Comparison of ENCODE assay signal across 8 mouse cellular contexts in the genomic region with DNA sequence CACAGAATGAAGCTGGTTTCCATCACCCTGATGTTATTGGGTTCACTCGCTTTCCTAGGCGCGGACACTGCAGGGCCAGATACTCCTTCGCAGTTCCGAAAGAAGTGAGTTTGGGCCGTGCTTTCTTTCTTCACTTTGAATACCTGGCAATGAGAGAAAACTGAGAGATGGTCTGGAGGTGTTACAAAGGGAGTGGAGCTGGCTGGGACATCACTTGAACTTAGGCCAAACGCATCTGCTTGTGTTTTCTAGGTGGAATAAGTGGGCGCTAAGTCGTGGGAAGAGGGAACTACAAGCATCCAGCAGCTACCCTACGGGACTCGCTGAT. TPM values are rescaled to one million over a fixed set of nuclear protein-coding genes. Genes with fewer than 3 reads are reported as not detected.
A peak's percentile ranks its signal among the peaks of the same experiment; 100 is the strongest.
DNase-seq lines count a peak whose midpoint lies in the region; ATAC-seq and TF ChIP-seq lines count a peak whose summit lies in the region.

No protein-coding gene starts in this region.

- peak overlapping the region; percentile 76 for H3K4me3 ChIP-seq in kidney, adult 2 months (ENCODE audit: insufficient read depth, low read depth, low read length)
- H3K4me3 ChIP-seq in brown adipose tissue, adult 24 weeks (ENCODE audit: insufficient read depth, low read depth, low read length): peak overlapping the region; percentile 70
- peak overlapping the region; percentile 38 for H3K4me3 ChIP-seq in hindbrain, embryonic 14.5 days (replicated peaks; ENCODE audit: low read length)
- H3K4me3 ChIP-seq in midbrain, embryonic 14.5 days (replicated peaks; ENCODE audit: low read depth, low read length): peak overlapping the region; percentile 36

- H3K27me3 ChIP-seq in kidney, adult 2 months (replicated peaks; ENCODE audit: control insufficient read depth, insufficient read depth, low read length): no peaks in the 10 kb centered on the region
- H3K27me3 ChIP-seq in hindbrain, embryonic 14.5 days (ENCODE audit: control insufficient read depth, insufficient read depth, low read length): peaks cover 75% of the 10 kb centered on the region
- peaks cover 65% of the 10 kb centered on the region for H3K27me3 ChIP-seq in midbrain, embryonic 14.5 days (ENCODE audit: control insufficient read depth, insufficient read depth, low read length)

- H3K36me3 ChIP-seq in kidney, adult 2 months (ENCODE audit: control insufficient read depth, insufficient read depth, low read length): no peaks in the 10 kb centered on the region
- no peaks in the 10 kb centered on the region for H3K36me3 ChIP-seq in hindbrain, embryonic 14.5 days (replicated peaks; ENCODE audit: control insufficient read depth, insufficient read depth)
- no peaks in the 10 kb centered on the region for H3K36me3 ChIP-seq in midbrain, embryonic 14.5 days (ENCODE audit: control insufficient read depth, insufficient read depth, low read length)

- no peaks in the 10 kb centered on the region for H3K9me3 ChIP-seq in hindbrain, embryonic 14.5 days (ENCODE audit: control insufficient read depth, low read length)
- no peaks in the 10 kb centered on the region for H3K9me3 ChIP-seq in midbrain, embryonic 14.5 days (ENCODE audit: control insufficient read depth, low read length)

- 4% methylated on average over 11 of the region's 11 CpGs for WGBS in kidney, adult 2 months
- WGBS in hindbrain, embryonic 14.5 days: 1% methylated on average over 11 of the region's 11 CpGs
- 2% methylated on average over 11 of the region's 11 CpGs for WGBS in midbrain, embryonic 14.5 days

- TF ChIP-seq POLR2A in kidney, adult 2 months (IDR thresholded peaks at IDR 0.05; ENCODE audit: low read depth, low read length): no peak

- H3K27ac ChIP-seq in kidney, adult 2 months (ENCODE audit: insufficient read depth, low read depth, low read length): peak overlapping the region; percentile 8; the same call in 1 of the 2 replicates
- H3K27ac ChIP-seq in brown adipose tissue, adult 24 weeks (replicated peaks; ENCODE audit: low read depth, low read length): peak overlapping the region; percentile 53
- no peak overlapping the region for H3K27ac ChIP-seq in hindbrain, embryonic 14.5 days
- no peak overlapping the region for H3K27ac ChIP-seq in midbrain, embryonic 14.5 days (replicated peaks; ENCODE audit: low read depth, low read length)

- DNase-seq in kidney, adult 2 months: no peak
- no peak for DNase-seq in kidney, postnatal 4 days
- no peak for DNase-seq in hindbrain, embryonic 14.5 days (ENCODE audit: low spot score)
- DNase-seq in midbrain, embryonic 14.5 days: no peak
- no peak for DNase-seq in adrenal gland, postnatal 36 days
- DNase-seq in left cerebral cortex, adult 11 months (ENCODE audit: low spot score): no peak
- no peak for DNase-seq in thymus, postnatal 4 days

- ATAC-seq in hindbrain, embryonic 14.5 days (ENCODE audit: low FRiP score): no peak
- no peak for ATAC-seq in midbrain, embryonic 14.5 days (ENCODE audit: low FRiP score, low TSS enrichment)

- H3K4me2 ChIP-seq in hindbrain, embryonic 14.5 days (replicated peaks): peak overlapping the region; percentile 84
- peak overlapping the region; percentile 73 for H3K4me2 ChIP-seq in midbrain, embryonic 14.5 days (ENCODE audit: low read length)

- H3K4me1 ChIP-seq in kidney, adult 2 months (ENCODE audit: control insufficient read depth, insufficient read depth, low read length): peaks cover 24% of the 10 kb centered on the region; the same call in 1 of the 2 replicates
- H3K4me1 ChIP-seq in brown adipose tissue, adult 24 weeks (ENCODE audit: control insufficient read depth, insufficient read depth, insufficient read length, low read length): peaks cover 2% of the 10 kb centered on the region; the same call in 1 of the 2 replicates
- peaks cover 38% of the 10 kb centered on the region for H3K4me1 ChIP-seq in hindbrain, embryonic 14.5 days (replicated peaks; ENCODE audit: control insufficient read depth, insufficient read depth, low read length)
- H3K4me1 ChIP-seq in midbrain, embryonic 14.5 days (ENCODE audit: control insufficient read depth, insufficient read depth, low read length): peaks cover 30% of the 10 kb centered on the region

- H3K9ac ChIP-seq in hindbrain, embryonic 14.5 days: peak overlapping the region; percentile 53
- H3K9ac ChIP-seq in midbrain, embryonic 14.5 days (replicated peaks; ENCODE audit: low read length): no peak overlapping the region; the same call in 1 of the 2 replicates

- no peak for TF ChIP-seq CTCF in kidney, adult 2 months (conservative IDR thresholded peaks at IDR 0.05; ENCODE audit: insufficient read depth, insufficient read length, low read depth, low read length)

RNA-seq across cellular contexts. Expression of gene Adm, which starts 0.8 kb away (rescaled TPM):
- 12.0 and 13.2 TPM in 2 replicates for polyA plus RNA-seq in kidney, adult 2 months (2012; rRNA removed)
- 2.2 and 3.5 TPM in 2 replicates for polyA plus RNA-seq in brown adipose tissue, adult 24 weeks (2012; ENCODE audit: insufficient read depth, insufficient read length, missing spikeins)
- polyA plus RNA-seq in hindbrain, embryonic 14.5 days (2014; fragmentation: Nextera tagmentation; extraction: Ambion mirVana): 1.7 and 2.2 TPM in 2 replicates
- polyA plus RNA-seq in midbrain, embryonic 14.5 days (2014; fragmentation: Nextera tagmentation; extraction: Ambion mirVana): 1.4 and 3.2 TPM in 2 replicates
- total RNA-seq in adrenal gland, postnatal 36 days (2021): 10 to 100 TPM; 13.6 to 13.7 TPM

RNA-seq across cellular contexts. Expression of gene Sbf2, which starts 13.5 kb away (rescaled TPM):
- polyA plus RNA-seq in kidney, adult 2 months (2012; rRNA removed): 23.3 and 24.9 TPM in 2 replicates
- polyA plus RNA-seq in brown adipose tissue, adult 24 weeks (2012; ENCODE audit: insufficient read depth, insufficient read length, missing spikeins): 10.1 and 16.6 TPM in 2 replicates
- polyA plus RNA-seq in hindbrain, embryonic 14.5 days (2014; fragmentation: Nextera tagmentation; extraction: Ambion mirVana): 61.8 and 66.7 TPM in 2 replicates
- polyA plus RNA-seq in midbrain, embryonic 14.5 days (2014; fragmentation: Nextera tagmentation; extraction: Ambion mirVana): 73.5 and 77.4 TPM in 2 replicates
- 10 to 100 TPM; 44.8 to 48.5 TPM for total RNA-seq in adrenal gland, postnatal 36 days (2021)

Comparison
In these comparisons a context has a peak if more than half of its experiments do, and no peak if none do; other contexts are left out.
1. H3K27ac ChIP-seq: peak in kidney, adult 2 months (single experiment) and brown adipose tissue, adult 24 weeks (single experiment); none in hindbrain, embryonic 14.5 days (single experiment) and midbrain, embryonic 14.5 days (single experiment).
2. Peak in every context shown above with its lines, with median percentiles within 50 percentile points of each other: H3K4me3 ChIP-seq.